Mouse (Mus musculus): ENCODE data around the gene Hdac10.

The Hdac10 gene

GRCm38 (mm10) chr15:89128382-89129350, at the start of gene Hdac10:
Gene Hdac10 (minus strand): TSS chr15:89128700.
- DNase-seq (ENCODE audit: low read depth, low spot score): peak; percentile 83

DNA sequence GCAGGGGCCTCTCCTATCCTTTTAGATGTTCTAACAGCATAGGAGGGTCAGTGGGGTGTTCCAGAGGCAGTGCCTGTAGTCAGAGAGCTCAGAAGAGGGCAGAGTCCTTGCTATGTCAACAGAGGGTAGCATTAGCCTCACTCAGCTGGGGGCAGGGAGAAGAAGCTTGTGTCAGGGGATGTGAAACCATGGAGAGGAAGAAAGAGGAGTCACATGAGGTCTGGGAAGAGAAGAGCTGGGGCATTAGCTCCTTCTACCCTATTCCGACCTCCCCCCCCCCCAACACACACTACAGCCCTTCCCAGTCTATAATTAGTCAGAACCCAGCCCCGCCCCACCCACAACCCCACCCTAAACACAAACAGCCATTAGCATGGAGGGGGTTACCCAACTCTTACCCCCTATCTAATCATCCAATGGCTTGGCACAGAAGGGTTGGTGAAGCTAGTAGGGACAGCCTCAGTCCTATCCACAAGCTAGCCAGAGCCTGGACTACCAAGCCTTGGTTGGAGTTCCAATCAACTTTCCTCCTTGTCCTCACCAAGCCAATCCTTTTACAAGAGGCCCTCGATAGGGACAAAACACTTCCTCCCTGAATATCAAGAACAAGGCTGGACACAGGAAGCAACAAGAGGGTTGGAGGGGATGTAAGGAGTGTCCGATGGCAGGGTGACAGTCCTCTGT, 49.2 kb upstream of the Hdac10 start:
- no peak for DNase-seq (ENCODE audit: low read depth, low spot score)

GRCm38 (mm10) chr15:89177121-89177520, 48.6 kb upstream of the Hdac10 start:
- no peak for DNase-seq (ENCODE audit: low read depth, low spot score)

DNA sequence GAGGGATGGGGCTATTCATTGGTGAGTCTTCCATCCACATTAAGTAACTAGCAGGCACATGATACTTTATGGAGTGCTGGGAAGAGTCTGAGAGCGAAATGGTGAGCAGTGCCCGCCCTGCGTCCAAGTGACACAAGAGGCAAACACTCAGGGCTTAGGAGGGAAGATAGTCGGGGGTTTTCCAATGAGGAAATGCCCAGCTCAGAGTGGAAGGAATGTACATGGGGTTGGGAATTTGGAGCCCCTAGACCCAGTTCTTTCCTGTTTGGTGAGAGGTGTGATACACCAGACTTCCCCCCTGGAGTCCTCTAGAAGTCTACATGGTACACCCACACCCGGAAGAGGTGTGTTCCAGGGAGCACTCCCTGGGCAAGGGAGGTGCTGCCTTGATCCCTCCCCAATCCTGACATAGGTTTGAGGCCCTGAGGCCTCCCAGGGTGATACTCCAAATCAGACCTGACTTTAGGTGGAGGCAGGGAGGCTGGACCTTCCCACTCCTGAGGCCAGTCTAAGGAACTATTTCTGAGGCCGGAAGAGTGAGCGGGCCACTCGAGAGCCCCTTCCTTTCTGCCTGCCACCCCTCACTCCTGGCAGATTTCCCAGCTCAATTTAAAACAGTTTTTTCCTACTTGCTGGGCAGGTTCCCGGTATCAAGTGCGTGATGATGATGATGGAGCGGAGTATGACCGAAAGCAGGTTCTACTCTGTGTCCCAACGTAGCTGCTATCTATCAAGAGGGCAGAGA, 47.1 kb upstream of the Hdac10 start:
- no peak for DNase-seq (ENCODE audit: low read depth, low spot score)

GRCm38 (mm10) chr15:89174889-89175339, 46.4 kb upstream of the Hdac10 start:
- DNase-seq (ENCODE audit: low read depth, low spot score): no peak

GRCm38 (mm10) chr15:89173906-89174214, 45.4 kb upstream of the Hdac10 start:
- peak; percentile 61 for DNase-seq (ENCODE audit: low read depth, low spot score)

DNA sequence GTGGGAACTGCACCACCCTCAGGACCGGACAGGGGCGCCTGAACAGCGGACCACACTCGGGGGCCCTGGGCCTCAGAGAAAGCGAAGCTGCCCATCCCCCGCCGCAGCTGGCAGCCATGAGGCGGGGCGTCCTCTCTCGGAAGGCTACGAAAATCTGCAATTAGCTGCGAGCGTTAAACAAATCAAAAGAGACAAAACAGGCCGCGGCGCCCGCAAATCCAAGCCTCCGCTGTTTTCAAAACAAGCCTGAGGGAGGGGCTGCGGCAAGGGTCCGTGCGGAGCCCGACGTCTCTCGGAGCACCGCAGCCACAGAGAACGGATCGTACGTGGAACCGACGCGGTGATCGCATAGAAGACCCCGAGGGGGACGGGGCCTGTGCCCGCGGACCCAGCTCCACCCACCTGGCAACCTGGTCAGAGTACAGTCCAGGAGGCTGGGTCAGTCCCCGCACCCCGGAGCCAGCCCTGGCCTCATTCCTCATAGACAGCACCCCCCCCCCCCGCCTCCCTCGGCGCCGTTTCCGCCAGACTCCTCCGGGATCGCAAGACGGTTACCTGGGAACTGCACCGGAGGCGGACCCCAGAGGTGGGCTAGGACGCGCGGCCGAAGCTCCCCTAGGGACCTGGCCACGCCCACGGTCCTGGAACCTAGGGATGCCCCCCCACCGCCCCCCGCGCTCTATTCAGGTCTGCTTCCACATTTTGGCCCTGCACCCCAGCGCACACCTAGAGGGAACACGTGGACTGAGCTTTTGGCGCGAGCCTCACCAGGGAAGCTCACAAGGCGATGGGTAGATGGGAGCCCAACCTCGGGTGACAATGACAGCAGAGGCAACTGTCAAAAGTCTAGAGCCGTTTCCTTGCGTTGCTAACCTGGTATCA, 44.8 kb upstream of the Hdac10 start:
- no peak for DNase-seq (ENCODE audit: low read depth, low spot score)

- DNase-seq (ENCODE audit: low read depth, low spot score): no peak
Measured at GRCm38 (mm10) chr15:89172276-89172935, 43.9 kb upstream of the Hdac10 start.

GRCm38 (mm10) chr15:89171526-89172051, 43.1 kb upstream of the Hdac10 start:
- DNase-seq (ENCODE audit: low read depth, low spot score): no peak

DNA sequence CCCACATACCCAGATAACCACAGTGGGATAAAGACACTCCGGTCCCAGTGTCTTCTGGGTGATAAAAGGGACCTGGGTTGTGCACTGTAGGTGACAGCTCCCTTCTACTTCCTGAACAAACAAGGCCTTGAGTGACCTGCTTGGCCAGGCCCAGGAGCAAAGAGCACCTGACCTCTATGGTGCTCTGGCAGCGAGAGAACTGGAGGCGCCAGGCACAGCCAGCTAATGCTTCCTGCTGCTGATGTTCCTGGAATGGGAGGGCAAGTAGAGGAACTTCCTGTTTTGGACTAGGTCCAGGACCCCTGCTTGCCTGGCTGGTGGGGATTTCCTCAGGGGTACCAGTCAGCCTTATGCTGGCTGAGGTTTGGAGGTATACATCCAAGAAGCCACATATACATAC, 41.6 kb upstream of the Hdac10 start:
- no peak for DNase-seq (ENCODE audit: low read depth, low spot score)

DNA sequence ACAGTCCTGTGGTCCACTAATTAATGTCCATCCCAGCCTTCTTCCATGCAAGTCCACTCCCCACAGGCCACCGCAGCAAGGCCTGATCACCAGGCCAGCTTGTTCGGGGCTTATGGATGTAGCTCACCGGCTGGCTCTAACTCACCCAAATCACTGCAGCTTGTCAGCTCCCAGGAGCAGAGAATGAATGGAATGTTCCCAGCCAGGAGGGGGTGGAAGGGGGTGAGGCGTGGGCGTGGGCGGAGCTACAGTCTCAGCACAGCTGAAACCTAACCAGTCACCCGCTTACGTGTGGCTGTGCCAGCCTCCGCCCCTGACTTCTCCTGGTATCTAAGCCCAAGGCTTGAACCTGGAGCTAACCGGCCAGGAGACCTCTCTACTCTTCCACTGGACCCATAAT, 40.9 kb upstream of the Hdac10 start:
- DNase-seq (ENCODE audit: low read depth, low spot score): peak; percentile 89

DNA sequence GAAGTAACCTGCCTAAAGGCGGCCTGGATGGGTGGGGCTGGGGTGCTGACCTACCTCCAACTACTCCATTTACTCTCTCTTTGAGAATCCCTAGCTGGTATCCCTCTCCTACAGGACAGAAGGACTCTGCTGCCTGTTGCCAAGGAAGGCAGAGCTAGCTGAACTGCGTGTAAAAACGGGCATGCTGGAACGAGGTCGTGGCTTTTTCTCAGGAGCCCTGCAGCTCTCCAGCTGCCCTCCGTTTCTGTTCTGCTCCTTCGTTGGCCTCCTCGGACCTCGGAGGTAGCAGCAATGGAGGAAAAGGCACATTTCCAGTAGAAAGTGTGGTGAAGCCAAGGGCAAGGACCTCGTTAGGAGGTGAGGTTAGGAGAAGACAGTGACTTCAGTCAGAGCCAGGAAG, 40.4 kb upstream of the Hdac10 start:
- DNase-seq (ENCODE audit: low read depth, low spot score): no peak

DNA sequence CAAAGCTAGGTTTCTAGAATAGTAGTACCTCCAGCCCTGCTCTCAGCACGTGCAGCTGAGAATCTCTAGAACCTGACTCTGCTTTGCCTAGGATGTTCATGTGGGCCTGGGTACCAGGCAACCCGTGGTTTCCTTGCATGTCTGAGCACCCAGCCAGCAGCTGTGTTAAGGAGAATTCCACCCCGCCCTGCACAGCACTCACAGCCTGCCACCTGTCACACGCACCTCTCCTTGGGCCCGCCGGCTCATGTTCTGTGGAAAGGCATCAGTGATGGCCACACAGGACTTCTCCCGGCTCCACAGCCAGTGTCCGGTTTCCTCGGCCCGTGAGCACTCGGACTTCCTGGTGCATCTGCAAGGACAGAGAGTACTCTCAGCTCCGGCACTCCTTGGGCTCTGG, 37.0 kb upstream of the Hdac10 start:
- DNase-seq (ENCODE audit: low read depth, low spot score): no peak

DNA sequence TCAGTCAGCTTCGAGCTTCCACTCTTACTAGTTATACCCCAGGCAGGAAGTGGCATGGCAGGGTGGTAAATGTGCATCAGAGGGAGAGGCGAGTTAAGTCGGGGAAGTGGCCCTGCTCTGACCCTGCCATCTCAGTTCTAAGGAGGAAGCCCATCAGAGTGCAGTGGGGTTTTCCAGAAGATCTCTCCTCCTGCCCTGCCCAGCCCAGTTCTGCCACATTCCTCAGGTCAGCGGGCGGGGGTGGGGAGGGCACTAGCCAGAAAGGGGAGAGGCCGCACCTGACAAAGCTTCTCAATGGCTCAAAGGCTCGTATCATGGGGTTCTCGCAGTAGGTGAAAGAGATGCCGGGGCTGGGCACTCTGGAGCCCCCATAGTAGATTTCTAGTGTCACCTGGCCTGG, 32.9 kb upstream of the Hdac10 start:
- DNase-seq (ENCODE audit: low read depth, low spot score): no peak

- no peak for DNase-seq (ENCODE audit: low read depth, low spot score)
Measured at GRCm38 (mm10) chr15:89158516-89158915, 30.0 kb upstream of the Hdac10 start.

GRCm38 (mm10) chr15:89157954-89158353, 29.5 kb upstream of the Hdac10 start:
- peak; percentile 81 for DNase-seq (ENCODE audit: low read depth, low spot score)

- DNase-seq (ENCODE audit: low read depth, low spot score): no peak
Measured at GRCm38 (mm10) chr15:89152312-89152711, 23.8 kb upstream of the Hdac10 start.

DNA sequence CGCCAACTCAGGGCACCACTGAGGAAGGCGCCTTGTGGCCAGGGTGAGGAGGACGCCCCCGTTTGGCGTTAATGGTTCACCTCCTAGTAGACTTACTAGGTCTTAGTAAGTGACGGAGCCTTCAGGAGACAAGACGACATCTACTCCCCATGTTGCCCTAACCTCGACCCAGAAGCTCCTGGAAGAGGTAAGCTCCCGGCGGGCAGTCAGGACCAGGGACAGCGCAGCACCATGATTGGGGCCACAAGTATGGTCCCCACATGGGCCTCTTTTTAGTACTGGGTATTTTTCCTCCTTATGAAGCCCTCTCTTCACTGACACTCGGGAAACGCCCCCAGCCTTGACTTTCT, 21.5 kb upstream of the Hdac10 start:
- peak; percentile 63 for DNase-seq (ENCODE audit: low read depth, low spot score)

GRCm38 (mm10) chr15:89149271-89150040, 21.0 kb upstream of the Hdac10 start, which contains the start of gene Mapk11:
Gene Mapk11 (minus strand): TSS chr15:89149628.
- DNase-seq (ENCODE audit: low read depth, low spot score): no peak
